Mouse (Mus musculus) bone marrow, adult 2 months (tissue): ENCODE data around the gene Ipo9.

ENCODE experiments used
- CTCF ChIP-seq: fragments of 200-500 bp; IDR thresholded peaks from 2 replicates; pipeline ENCODE4 v1.5.1; 2011; ENCODE audit warnings: low read length, control low read depth; ENCODE audit not compliant: control insufficient read depth, insufficient read depth
- POLR2A ChIP-seq: fragments of 200-500 bp; IDR thresholded peaks from 2 replicates; pipeline ENCODE4 v1.6.1; 2011; ENCODE audit warnings: low read depth, mild to moderate bottlenecking, control low read depth, low read length, borderline replicate concordance; ENCODE audit not compliant: control insufficient read depth

- TF ChIP-seq POLR2A: no peak
- no peak for TF ChIP-seq CTCF
Measured at GRCm38 (mm10) chr1:135443506-135443905, 13.2 kb upstream of the Ipo9 start.
